Mouse (Mus musculus): ENCODE data around the gene Gsk3a. TPM values are rescaled to one million over a fixed set of nuclear protein-coding genes. Genes with fewer than 3 reads are reported as not detected.

The Gsk3a gene
- polyA plus RNA-seq, 1 experiment from 2014 or later: 6.8 TPM

DNA sequence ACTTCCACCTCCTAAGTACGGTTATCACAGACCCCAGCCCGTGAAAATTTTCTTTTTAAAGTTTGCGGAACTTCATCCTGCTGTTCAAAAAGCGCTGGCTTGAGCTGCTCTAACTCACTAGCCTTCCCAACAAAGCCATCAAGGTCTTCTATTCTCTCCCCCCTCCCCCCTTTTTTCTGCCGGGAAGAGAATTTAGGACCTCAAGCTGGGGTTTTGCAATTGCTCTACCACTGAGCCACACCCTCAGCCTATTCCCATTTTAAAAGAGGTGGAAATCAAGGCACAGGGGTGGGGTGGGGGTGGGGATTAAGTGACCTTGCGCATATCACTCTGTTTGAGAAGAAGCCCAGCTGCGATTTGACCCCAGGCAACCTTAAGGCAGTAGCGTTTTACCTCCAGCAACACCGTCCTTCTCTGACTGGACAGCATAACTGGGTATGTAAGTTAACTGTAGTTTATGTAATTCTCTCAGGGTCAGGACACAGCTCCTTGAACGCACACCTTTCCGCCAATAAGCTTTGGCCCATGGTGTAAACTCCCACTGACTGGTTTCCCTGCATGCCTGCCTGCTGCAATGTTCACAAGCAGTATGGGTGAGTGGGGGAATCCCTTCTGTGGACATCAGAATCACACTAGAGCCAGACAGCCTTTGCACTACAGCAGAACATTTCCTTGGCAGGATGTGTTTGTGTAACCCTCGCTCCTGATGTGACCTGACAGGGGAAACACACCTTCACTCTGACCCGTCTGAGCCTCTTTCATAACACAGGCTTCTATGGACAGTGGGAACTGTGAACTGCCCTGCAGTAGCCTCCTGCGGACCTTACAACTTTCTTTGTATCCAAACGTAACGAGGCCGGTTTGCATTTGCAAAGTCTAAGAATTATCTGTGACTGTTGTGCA is 26.6 kb upstream of the Gsk3a start:
- H3K4me2 ChIP-seq (replicated peaks; ENCODE audit: low read depth, low read length): no peak overlapping the region
- no peaks in the 10 kb centered on the region for H3K36me3 ChIP-seq (ENCODE audit: insufficient read depth, low read length)
- H3K27ac ChIP-seq (ENCODE audit: low read length): no peak overlapping the region
- peaks cover 7% of the 10 kb centered on the region; the same call in 1 of the 2 replicates for H3K4me1 ChIP-seq (ENCODE audit: insufficient read depth, low read depth, low read length)
- no peak for DNase-seq (ENCODE audit: low spot score)
- no peaks in the 10 kb centered on the region for H3K27me3 ChIP-seq (replicated peaks; ENCODE audit: insufficient read depth, low read length)
- H3K9me3 ChIP-seq (ENCODE audit: low read length): no peaks in the 10 kb centered on the region
- WGBS: 30% methylated on average over 17 of the region's 17 CpGs
- ATAC-seq: no peak
- H3K9ac ChIP-seq (replicated peaks; ENCODE audit: low read depth): no peak overlapping the region
- no peak for TF ChIP-seq CTCF (IDR thresholded peaks at IDR 0.05)
- TF ChIP-seq EP300 (IDR thresholded peaks at IDR 0.05): no peak
- H3K4me3 ChIP-seq (ENCODE audit: low read depth, low read length): no peak overlapping the region

DNA sequence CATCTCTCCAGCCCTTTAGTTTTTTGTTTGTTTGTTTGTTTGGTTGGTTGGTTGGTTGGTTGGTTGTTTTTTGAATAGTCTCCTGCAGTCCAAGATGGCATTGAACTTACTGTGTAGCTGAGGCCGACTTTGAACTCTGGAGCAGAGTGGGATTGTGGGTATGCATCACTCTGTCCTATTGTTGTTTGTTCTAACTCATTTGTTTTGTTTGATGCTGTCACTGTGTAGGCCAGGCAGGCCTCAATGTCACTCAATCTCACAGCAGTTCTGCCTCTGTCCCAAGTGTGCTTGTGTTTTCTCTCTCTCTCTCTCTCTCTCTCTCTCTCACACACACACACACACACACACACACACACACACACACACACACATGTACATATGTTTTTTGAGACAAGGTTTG is 24.2 kb upstream of the Gsk3a start:
- H3K4me1 ChIP-seq (ENCODE audit: insufficient read depth, low read depth, low read length): peaks cover 2% of the 10 kb centered on the region; the same call in 1 of the 2 replicates
- no peak for ATAC-seq
- WGBS: 90% methylated on average over 1 of the region's 1 CpGs
- no peaks in the 10 kb centered on the region for H3K36me3 ChIP-seq (ENCODE audit: insufficient read depth, low read length)
- H3K9me3 ChIP-seq (ENCODE audit: low read length): no peaks in the 10 kb centered on the region
- DNase-seq (ENCODE audit: low spot score): no peak
- H3K27ac ChIP-seq (ENCODE audit: low read length): no peak overlapping the region
- no peaks in the 10 kb centered on the region for H3K27me3 ChIP-seq (replicated peaks; ENCODE audit: insufficient read depth, low read length)
- TF ChIP-seq EP300 (IDR thresholded peaks at IDR 0.05) (no peak), CTCF (IDR thresholded peaks at IDR 0.05) (no peak)
- no peak overlapping the region for H3K9ac ChIP-seq (replicated peaks; ENCODE audit: low read depth)
- no peak overlapping the region for H3K4me2 ChIP-seq (replicated peaks; ENCODE audit: low read depth, low read length)
- no peak overlapping the region for H3K4me3 ChIP-seq (ENCODE audit: low read depth, low read length)

DNA sequence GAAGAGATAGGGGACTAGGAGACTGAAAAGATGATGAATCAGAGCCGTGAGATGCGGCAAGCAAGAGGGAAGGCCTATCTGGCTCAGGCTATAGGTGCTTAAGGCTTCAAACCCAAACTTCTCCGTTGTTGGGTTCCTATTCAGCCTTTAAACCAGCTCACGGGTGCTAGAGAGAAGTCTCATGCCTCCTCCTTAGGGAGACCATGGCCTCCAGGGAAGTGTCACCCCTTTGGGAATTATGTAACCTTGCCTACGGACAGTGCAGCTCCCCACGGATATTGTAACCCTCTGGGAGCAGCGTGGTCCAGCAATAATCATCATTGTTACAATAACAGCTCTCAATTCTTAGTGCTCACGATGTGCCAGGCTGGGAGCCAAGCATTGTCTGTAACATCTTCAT is 14.2 kb upstream of the Gsk3a start:
- no peaks in the 10 kb centered on the region for H3K36me3 ChIP-seq (ENCODE audit: insufficient read depth, low read length)
- H3K27me3 ChIP-seq (replicated peaks; ENCODE audit: insufficient read depth, low read length): no peaks in the 10 kb centered on the region
- WGBS: 20% methylated on average over 8 of the region's 8 CpGs
- H3K9me3 ChIP-seq (ENCODE audit: low read length): no peaks in the 10 kb centered on the region
- TF ChIP-seq CTCF (IDR thresholded peaks at IDR 0.05): no peak
- no peak for TF ChIP-seq EP300 (IDR thresholded peaks at IDR 0.05)
- H3K9ac ChIP-seq (replicated peaks; ENCODE audit: low read depth): peak overlapping the region; percentile 91
- peak overlapping the region; percentile 93 for H3K4me3 ChIP-seq (ENCODE audit: low read depth, low read length)
- peak overlapping the region; percentile 79 for H3K4me2 ChIP-seq (replicated peaks; ENCODE audit: low read depth, low read length)
- DNase-seq (ENCODE audit: low spot score): no peak
- H3K4me1 ChIP-seq (ENCODE audit: insufficient read depth, low read depth, low read length): peaks cover 21% of the 10 kb centered on the region
- peak overlapping the region; percentile 99 for H3K27ac ChIP-seq (ENCODE audit: low read length)
- no peak for ATAC-seq

DNA sequence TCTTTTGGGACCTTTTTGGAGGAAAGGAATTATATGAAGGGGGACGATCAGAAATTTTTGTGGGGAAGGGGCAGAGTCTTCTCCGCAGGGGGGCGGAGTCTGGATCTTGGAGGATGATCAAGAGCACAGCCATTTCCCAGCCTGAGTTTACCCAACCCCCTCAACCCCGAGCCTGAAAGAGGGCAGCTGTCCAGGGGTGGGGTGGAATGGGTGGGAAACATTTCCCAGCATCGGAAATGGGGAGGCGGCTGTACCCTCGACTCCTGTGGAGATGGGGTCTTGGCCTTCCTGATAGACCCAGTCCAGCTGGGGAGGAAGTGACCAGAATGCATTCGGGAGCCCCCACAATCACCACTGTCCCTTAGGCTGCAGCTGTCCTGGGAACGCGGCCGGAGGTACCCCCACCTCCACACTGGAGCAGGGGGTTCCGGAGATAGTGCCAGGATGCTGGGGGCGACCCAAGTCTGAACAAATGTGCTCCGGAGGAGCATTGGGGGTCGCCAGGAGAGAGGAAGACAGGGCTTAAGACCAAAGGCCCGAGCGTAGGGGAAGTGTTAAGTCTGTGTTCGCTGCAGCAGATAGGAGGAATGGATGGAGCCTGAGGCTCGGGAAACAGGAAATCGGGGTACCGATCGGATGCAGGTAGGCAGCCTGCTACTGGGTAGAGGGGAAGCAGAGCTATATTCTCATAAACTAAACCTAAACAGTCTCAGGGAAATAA is 13.6 kb upstream of the Gsk3a start:
- ATAC-seq (peak; percentile 43), DNase-seq (ENCODE audit: low spot score) (peak; percentile 81)
- H3K4me3 ChIP-seq (ENCODE audit: low read depth, low read length): peak overlapping the region; percentile 93
- 2% methylated on average over 22 of the region's 22 CpGs for WGBS
- H3K27ac ChIP-seq (ENCODE audit: low read length): peak overlapping the region; percentile 99
- H3K36me3 ChIP-seq (ENCODE audit: insufficient read depth, low read length): no peaks in the 10 kb centered on the region
- no peaks in the 10 kb centered on the region for H3K27me3 ChIP-seq (replicated peaks; ENCODE audit: insufficient read depth, low read length)
- TF ChIP-seq CTCF (IDR thresholded peaks at IDR 0.05): no peak
- peak; percentile 24; the same call in 1 of the 2 replicates for TF ChIP-seq EP300 (IDR thresholded peaks at IDR 0.05)
- H3K4me2 ChIP-seq (replicated peaks; ENCODE audit: low read depth, low read length): peak overlapping the region; percentile 79
- H3K9ac ChIP-seq (replicated peaks; ENCODE audit: low read depth): peak overlapping the region; percentile 91
- H3K9me3 ChIP-seq (ENCODE audit: low read length): no peaks in the 10 kb centered on the region
- peaks cover 26% of the 10 kb centered on the region for H3K4me1 ChIP-seq (ENCODE audit: insufficient read depth, low read depth, low read length)

DNA sequence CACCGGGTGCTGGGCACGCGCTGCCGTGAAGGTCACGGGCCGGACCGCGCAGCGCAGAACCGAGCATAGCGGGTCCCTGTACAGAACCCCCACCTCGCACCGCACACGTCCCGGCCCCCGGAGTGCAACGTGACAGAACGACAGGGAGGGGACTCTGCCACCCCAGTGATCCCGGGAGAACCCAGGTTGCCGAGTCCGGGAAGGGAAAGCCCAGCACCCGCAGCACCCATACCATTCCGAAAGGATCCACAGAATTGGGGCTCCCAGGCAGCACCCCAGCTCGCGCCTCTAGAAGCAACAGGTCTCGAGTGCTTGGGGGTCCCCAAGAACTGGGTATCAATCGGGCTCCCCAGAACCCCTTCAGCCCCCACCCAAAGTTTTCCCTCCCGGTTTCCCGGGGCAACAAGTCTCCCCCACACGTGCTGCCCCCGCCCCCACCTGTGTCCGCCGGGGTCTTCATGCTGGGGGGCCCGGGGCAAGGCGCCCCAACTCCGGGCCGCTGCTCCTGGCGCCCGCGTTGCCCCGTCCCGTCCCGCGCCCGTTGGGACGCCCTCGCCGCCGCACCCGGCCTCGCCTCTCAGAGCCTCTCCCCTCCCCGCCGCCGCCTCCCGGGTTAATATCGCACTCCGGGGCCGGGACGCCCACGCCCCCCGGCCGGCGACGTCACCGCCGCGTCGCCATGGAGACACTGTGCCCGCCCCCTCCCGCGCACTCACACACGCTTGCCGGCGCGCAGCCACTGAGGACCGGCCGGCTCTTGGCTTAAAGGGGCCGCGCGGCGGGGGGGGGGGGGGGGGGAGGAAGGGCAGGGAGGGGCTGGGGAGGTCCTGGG is 12.7 kb upstream of the Gsk3a start, which contains the start of gene Erf:
Gene Erf (minus strand): TSS at position 621 of the 832 bp plus-strand sequence.
- Histone ChIP-seq H3K36me3 (ENCODE audit: insufficient read depth, low read length) (no peaks in the 10 kb centered on the region; the same call in 1 of the 2 replicates), H3K4me2 (replicated peaks; ENCODE audit: low read depth, low read length) (peak within 1 kb of the TSS; percentile 79), H3K4me1 (ENCODE audit: insufficient read depth, low read depth, low read length) (peaks cover 29% of the 10 kb centered on the region), H3K4me3 (ENCODE audit: low read depth, low read length) (peak within 1 kb of the TSS; percentile 93), H3K9ac (replicated peaks; ENCODE audit: low read depth) (peak within 1 kb of the TSS; percentile 91), H3K9me3 (ENCODE audit: low read length) (no peaks in the 10 kb centered on the region), H3K27me3 (replicated peaks; ENCODE audit: insufficient read depth, low read length) (no peaks in the 10 kb centered on the region), H3K27ac (ENCODE audit: low read length) (peak within 1 kb of the TSS; percentile 99)
- WGBS: 1% methylated on average over 54 of the region's 81 CpGs
- DNase-seq (ENCODE audit: low spot score) (peak; percentile 96), ATAC-seq (peak; percentile 87)
- TF ChIP-seq EP300 (IDR thresholded peaks at IDR 0.05): no peak
- TF ChIP-seq CTCF (IDR thresholded peaks at IDR 0.05): no peak
